Comparison of ENCODE assay signal across 22 mouse cellular contexts in genomic region chr17:28947011-28947939, GRCm38 (mm10). TPM values are rescaled to one million over a fixed set of nuclear protein-coding genes. Genes with fewer than 3 reads are reported as not detected.
DNase-seq lines count a peak whose midpoint lies in the region; ATAC-seq and TF ChIP-seq lines count a peak whose summit lies in the region.
"Had no signal": no experiment of that assay in that cellular context is flagged by ENCODE, and none has a peak within 500 bp of the region (broad histone marks: within the 10 kb centered on the region; RNA-seq: fewer than 3 reads in every experiment).

No protein-coding gene starts in this region.

- H3K27me3 ChIP-seq in testis, adult 2 months (ENCODE audit: control insufficient read depth, insufficient read depth, low read length): no peaks in the 10 kb centered on the region
- no peaks in the 10 kb centered on the region for H3K27me3 ChIP-seq in stomach, postnatal 0 days (ENCODE audit: control insufficient read depth, insufficient read depth, low read length)
- H3K27me3 ChIP-seq: hindbrain, embryonic 12.5 days had no signal

- no peaks in the 10 kb centered on the region for H3K36me3 ChIP-seq in testis, adult 2 months (ENCODE audit: control insufficient read depth, insufficient read depth, low read length)
- H3K36me3 ChIP-seq in stomach, postnatal 0 days (ENCODE audit: control insufficient read depth, insufficient read depth, low read length): no peaks in the 10 kb centered on the region
- H3K36me3 ChIP-seq: embryonic facial prominence, embryonic 10.5 days; hindbrain, embryonic 12.5 days; midbrain, embryonic 10.5 days had no signal

- H3K4me3 ChIP-seq in left cerebral cortex, adult 2 months: no peak overlapping the region
- H3K4me3 ChIP-seq in testis, adult 2 months (ENCODE audit: control insufficient read depth, low read depth, low read length): no peak overlapping the region
- no peak overlapping the region for H3K4me3 ChIP-seq in stomach, postnatal 0 days (ENCODE audit: low read depth, low read length)
- H3K4me3 ChIP-seq: embryonic facial prominence, embryonic 10.5 days; hindbrain, embryonic 12.5 days; midbrain, embryonic 10.5 days had no signal

- TF ChIP-seq POLR2A in testis, adult 2 months (IDR thresholded peaks at IDR 0.05; ENCODE audit: control insufficient read depth, low read depth, low read length): no peak

- no peak overlapping the region for H3K4me2 ChIP-seq in stomach, postnatal 0 days (replicated peaks; ENCODE audit: low read depth)
- H3K4me2 ChIP-seq: hindbrain, embryonic 12.5 days had no signal

- no peak for ATAC-seq in stomach, postnatal 0 days (ENCODE audit: low FRiP score, low TSS enrichment)
- ATAC-seq: CD4-positive, CD25-positive, alpha-beta regulatory T cell, adult 4 months; forebrain, embryonic 14.5 days had no signal

- no peak overlapping the region for H3K27ac ChIP-seq in left cerebral cortex, adult 2 months
- no peak overlapping the region for H3K27ac ChIP-seq in testis, adult 2 months (ENCODE audit: control insufficient read depth, insufficient read depth, low read depth, low read length)
- H3K27ac ChIP-seq in stomach, postnatal 0 days (replicated peaks): no peak overlapping the region
- H3K27ac ChIP-seq: embryonic facial prominence, embryonic 10.5 days; hindbrain, embryonic 12.5 days; midbrain, embryonic 10.5 days had no signal

- DNase-seq in left cerebral cortex, adult 2 months (ENCODE audit: extremely low spot score in 1 of 2, low spot score in 2 of 2): no peak
- DNase-seq in left cerebral cortex, postnatal 14 days (ENCODE audit: low spot score in 2 of 2): no peak
- no peak for DNase-seq in testis, postnatal 14 days (ENCODE audit: low spot score)
- peak; percentile 57 for DNase-seq in ZHBTc4 (ENCODE audit: low read depth, low spot score)
- DNase-seq in stomach, postnatal 0 days (ENCODE audit: low spot score): no peak
- DNase-seq in T-cell, adult 2 months (ENCODE audit: low spot score): no peak
- DNase-seq in urinary bladder, postnatal 25 days (ENCODE audit: low spot score): no peak
- DNase-seq: adrenal gland, adult 2 months; cerebellum, adult 11 months; cerebellum, postnatal 25 days; thymus, postnatal 4 days had no signal

- H3K9ac ChIP-seq in stomach, postnatal 0 days (ENCODE audit: low read length): no peak overlapping the region
- H3K9ac ChIP-seq: hindbrain, embryonic 12.5 days had no signal

- H3K4me1 ChIP-seq in testis, adult 2 months (ENCODE audit: control insufficient read depth, insufficient read depth, low read length): peaks cover 5% of the 10 kb centered on the region
- H3K4me1 ChIP-seq in stomach, postnatal 0 days (replicated peaks; ENCODE audit: control insufficient read depth, insufficient read depth): no peaks in the 10 kb centered on the region

- WGBS in stomach, postnatal 0 days: 93% methylated on average over 19 of the region's 19 CpGs

- peak; percentile 13 for TF ChIP-seq CTCF in left cerebral cortex, adult 2 months (IDR thresholded peaks at IDR 0.05)
- TF ChIP-seq CTCF in testis, adult 2 months (IDR thresholded peaks at IDR 0.05; ENCODE audit: control insufficient read depth, insufficient read depth, insufficient replicate concordance, low read depth, low read length): peak; percentile 55; the same call in 1 of the 2 replicates
- peak; percentile 37 for TF ChIP-seq CTCF in stomach, postnatal 0 days (IDR thresholded peaks at IDR 0.05; ENCODE audit: low read depth)

- no peak for TF ChIP-seq EP300 in stomach, postnatal 0 days (optimal IDR thresholded peaks at IDR 0.05)

- intact Hi-C loops in left cerebral cortex, adult 2 months (cut with DNase I): no loop called here
- intact Hi-C loops in left cerebral cortex, postnatal 14 days (cut with DNase I): no loop called here

- no peaks in the 10 kb centered on the region for H3K9me3 ChIP-seq in stomach, postnatal 0 days (ENCODE audit: control insufficient read depth, low read length)

RNA-seq across cellular contexts. Expression of gene Pxt1, which starts 3.6 kb away (rescaled TPM):
- not detected for total RNA-seq in left cerebral cortex, adult 2 months (2021)
- not detected for total RNA-seq in left cerebral cortex, postnatal 14 days (2021)
- polyA plus RNA-seq in testis, adult 2 months (2012; rRNA removed): 189 and 199 TPM in 2 replicates
- 0.18 TPM in 1 of 2 replicates, not detected in the other for polyA plus RNA-seq in stomach, postnatal 0 days (2015; fragmentation: Nextera tagmentation; extraction: Ambion mirVana)
- total RNA-seq: adrenal gland, adult 2 months; layer of hippocampus, adult 18-20 months; neutrophil, adult 5-6 weeks had no signal
- polyA plus RNA-seq: brain, embryonic 14.5 days; CD4-positive, CD25-positive, alpha-beta regulatory T cell, adult 4 months; forebrain, embryonic 14.5 days; heart, postnatal 0 days; hindbrain, embryonic 12.5 days; intestine, embryonic 14.5 days; midbrain, embryonic 10.5 days had no signal

RNA-seq across cellular contexts. Expression of gene Kctd20, which starts 4.5 kb away (rescaled TPM):
- total RNA-seq in left cerebral cortex, adult 2 months (2021): 10 to 100 TPM; 65.2 to 74.7 TPM
- total RNA-seq in left cerebral cortex, postnatal 14 days (2021): 10 to 100 TPM; 81.0 to 85.9 TPM
- 34.2 and 34.6 TPM in 2 replicates for polyA plus RNA-seq in testis, adult 2 months (2012; rRNA removed)
- 37.6 and 38.3 TPM in 2 replicates for polyA plus RNA-seq in stomach, postnatal 0 days (2015; fragmentation: Nextera tagmentation; extraction: Ambion mirVana)

RNA-seq across cellular contexts. Expression of gene 4930539E08Rik, which starts 32.2 kb away (rescaled TPM):
- total RNA-seq in left cerebral cortex, adult 2 months (2021): 10 to 100 TPM in 1 of 2 experiments, 1 to 10 TPM in 1; 9.4 to 11.2 TPM
- total RNA-seq in left cerebral cortex, postnatal 14 days (2021): 10 to 100 TPM in 1 of 2 experiments, 1 to 10 TPM in 1; 8.3 to 12.4 TPM
- 4.7 and 4.9 TPM in 2 replicates for polyA plus RNA-seq in testis, adult 2 months (2012; rRNA removed)
- 1.2 and 2.2 TPM in 2 replicates for polyA plus RNA-seq in stomach, postnatal 0 days (2015; fragmentation: Nextera tagmentation; extraction: Ambion mirVana)
- total RNA-seq: adrenal gland, adult 2 months had no signal
